Mouse (Mus musculus): Measurements from ENCODE around the gene Hspb11. TPM values are rescaled to one million over a fixed set of nuclear protein-coding genes. Genes with fewer than 3 reads are reported as not detected.

The Hspb11 gene
- polyA plus RNA-seq (2012; fragmentation: generic; extraction: Trizol): 10 to 100 TPM in 1 of 2 experiments, 1 to 10 TPM in 1; 6.2 to 47.3 TPM

GRCm38 (mm10) chr4:107253125-107254091 lies at the start of gene Hspb11, which contains the start of gene Lrrc42:
TSS of gene Hspb11 (plus strand) at chr4:107253593.
TSS of gene Lrrc42 (minus strand) at chr4:107253532.

GRCm38 (mm10) chr4:107208880-107209279 lies 44.5 kb upstream of the Hspb11 start, which contains the start of gene Ldlrad1:
TSS of gene Ldlrad1 (plus strand) at chr4:107209180.

GRCm38 (mm10) chr4:107306966-107307365 lies 53.6 kb downstream of the Hspb11 start, which contains the start of gene Dio1:
TSS of gene Dio1 (minus strand) at chr4:107307169.

GRCm38 (mm10) chr4:107313690-107314478 lies 60.5 kb downstream of the Hspb11 start, which contains the start of gene Yipf1:
TSS of gene Yipf1 (plus strand) at chr4:107314363.

Other genes with a start within 250 kb of the Hspb11 start
- 10 to 100 TPM; 46.4 to 82.1 TPM for gene Mrpl37, start 186.7 kb upstream of the Hspb11 start, polyA plus RNA-seq (2012; fragmentation: generic; extraction: Trizol)
- 1 to 10 TPM; 6.4 to 9.6 TPM for gene Cyb5rl, start 186.6 kb upstream of the Hspb11 start, polyA plus RNA-seq (2012; fragmentation: generic; extraction: Trizol)
- not detected for gene Cdcp2, start 156.7 kb upstream of the Hspb11 start, polyA plus RNA-seq (2012; fragmentation: generic; extraction: Trizol)
- gene Tmem59, start 75.2 kb upstream of the Hspb11 start, polyA plus RNA-seq (2012; fragmentation: generic; extraction: Trizol): 100 to 1,000 TPM in 1 of 2 experiments, 10 to 100 TPM in 1; 35.2 to 237 TPM
- 10 to 100 TPM in 1 of 2 experiments, 1 to 10 TPM in 1; 3.8 to 15.2 TPM for gene Tceanc2, start 74.5 kb upstream of the Hspb11 start, polyA plus RNA-seq (2012; fragmentation: generic; extraction: Trizol)
- gene Ldlrad1, start 44.4 kb upstream of the Hspb11 start, polyA plus RNA-seq (2012; fragmentation: generic; extraction: Trizol): under 1 TPM in 1 of 2 experiments, not detected in 1; 0.09 TPM
- 10 to 100 TPM; 21.2 to 61.8 TPM for gene Lrrc42, start 61 bp upstream of the Hspb11 start, polyA plus RNA-seq (2012; fragmentation: generic; extraction: Trizol)
- gene Dio1, start 53.6 kb downstream of the Hspb11 start, polyA plus RNA-seq (2012; fragmentation: generic; extraction: Trizol): not detected
- 10 to 100 TPM; 60.9 to 61.5 TPM for gene Yipf1, start 60.8 kb downstream of the Hspb11 start, polyA plus RNA-seq (2012; fragmentation: generic; extraction: Trizol)
- 10 to 100 TPM in 1 of 2 experiments, 1 to 10 TPM in 1; 7.7 to 15.9 TPM for gene Ndc1, start 114.2 kb downstream of the Hspb11 start, polyA plus RNA-seq (2012; fragmentation: generic; extraction: Trizol)
- gene Glis1, start 181.0 kb downstream of the Hspb11 start, polyA plus RNA-seq (2012; fragmentation: generic; extraction: Trizol): 10 to 100 TPM in 1 of 2 experiments, 1 to 10 TPM in 1; 1.5 to 44.2 TPM